23 mouse cellular contexts compared by ENCODE assay signal in the genomic region with DNA sequence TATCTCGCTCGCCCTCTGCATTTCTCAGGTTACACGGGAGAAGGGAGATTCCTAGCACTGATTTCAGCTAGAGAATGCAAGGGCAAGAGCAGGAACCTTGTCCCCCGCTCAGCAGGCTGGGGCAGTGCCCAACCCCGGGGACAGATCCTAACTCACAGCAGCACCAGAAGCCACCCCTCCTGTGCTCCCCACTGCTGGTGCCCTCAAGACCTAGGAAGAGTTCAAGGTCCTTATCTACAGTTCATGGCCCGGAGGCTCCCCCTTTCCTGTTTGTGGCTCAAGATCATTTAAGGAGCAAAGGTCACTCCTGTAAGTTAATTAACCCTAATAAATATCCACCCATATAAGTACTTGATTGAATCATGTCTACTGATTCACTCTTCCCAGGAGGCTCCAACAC.
"Had no signal": no experiment of that assay in that cellular context is flagged by ENCODE, and none has a peak within 500 bp of the region (broad histone marks: within the 10 kb centered on the region; RNA-seq: fewer than 3 reads in every experiment).

No protein-coding gene starts in this region.

- DNase-seq: gastrocnemius, postnatal 10 days; gastrocnemius, postnatal 25 days; heart, adult 18-20 months; heart, postnatal 10 days; heart, postnatal 4 days; kidney, adult 18-20 months; kidney, adult 8-10 months; kidney, postnatal 10 days; kidney, postnatal 25 days; kidney, postnatal 4 days had no signal

- H3K4me3 ChIP-seq: heart, embryonic 10.5 days; heart, embryonic 12.5 days; hindbrain, embryonic 10.5 days; hindbrain, embryonic 12.5 days; layer of hippocampus, adult 2 months; left cerebral cortex, adult 2 months; limb, embryonic 13.5 days; limb, embryonic 15.5 days; liver, embryonic 12.5 days had no signal

- H3K9me3 ChIP-seq: heart, embryonic 10.5 days; heart, embryonic 12.5 days; hindbrain, embryonic 10.5 days; hindbrain, embryonic 12.5 days; limb, embryonic 13.5 days; limb, embryonic 15.5 days; liver, embryonic 12.5 days had no signal

- H3K36me3 ChIP-seq: heart, embryonic 10.5 days; heart, embryonic 12.5 days; hindbrain, embryonic 10.5 days; hindbrain, embryonic 12.5 days; limb, embryonic 13.5 days; limb, embryonic 15.5 days; liver, embryonic 12.5 days had no signal

- ATAC-seq: hindbrain, embryonic 16.5 days; inflammation-experienced regulatory T-cells, adult 6 months; liver, embryonic 12.5 days had no signal

- H3K27me3 ChIP-seq: heart, embryonic 12.5 days; hindbrain, embryonic 12.5 days; limb, embryonic 13.5 days; limb, embryonic 15.5 days; liver, embryonic 12.5 days had no signal

- H3K27ac ChIP-seq: heart, embryonic 10.5 days; hindbrain, embryonic 10.5 days; hindbrain, embryonic 12.5 days; hindbrain, embryonic 14.5 days; layer of hippocampus, adult 2 months; left cerebral cortex, adult 2 months; limb, embryonic 13.5 days; limb, embryonic 15.5 days; liver, embryonic 12.5 days; liver, embryonic 14.5 days had no signal

- H3K4me2 ChIP-seq: heart, embryonic 12.5 days; hindbrain, embryonic 12.5 days; hindbrain, embryonic 14.5 days; limb, embryonic 13.5 days; limb, embryonic 15.5 days; liver, embryonic 12.5 days had no signal

- H3K4me1 ChIP-seq: hindbrain, embryonic 12.5 days; limb, embryonic 13.5 days; liver, embryonic 12.5 days had no signal

- H3K9ac ChIP-seq: heart, embryonic 12.5 days; hindbrain, embryonic 12.5 days; hindbrain, embryonic 14.5 days; limb, embryonic 13.5 days; limb, embryonic 15.5 days; liver, embryonic 12.5 days; liver, embryonic 14.5 days had no signal
